Mouse (Mus musculus) left cerebral cortex, postnatal 25 days (tissue): Measurements from ENCODE around the gene Pex26. TPM values are rescaled to one million over a fixed set of nuclear protein-coding genes. Genes with fewer than 3 reads are reported as not detected.

Source experiments
- DNase-seq, 2 experiments: peaks; one replicate each; pipeline ENCODE4 v3.0.0; 2022; ENCODE audit warnings: low spot score in 2 of 2, mixed read lengths in 1 of 2
- intact Hi-C: fragments of 180-260 bp; cut with DNase I; formaldehyde crosslinking; loops from one replicate; pipeline ENCODE4 v1.15.1; 2025
- total RNA-seq, 2 experiments: library from RNA; stranded (reverse); gene quantifications; 2 replicates each; pipeline ENCODE4 v1.2.3; 2021

The Pex26 gene
- total RNA-seq, 2 experiments from 2014 or later = 13.4 to 15.3 TPM

GRCm38 (mm10) chr6:121194956-121195731 is 11.7 kb downstream of the Pex26 start:
- intact Hi-C loops = no loop called here
- DNase-seq = peak in 1 of 2 experiments; percentile 78

GRCm38 (mm10) chr6:121197807-121198365 is 14.4 kb downstream of the Pex26 start:
- no peak for DNase-seq
- intact Hi-C loops = no loop called here

GRCm38 (mm10) chr6:121200458-121200857 is 17.0 kb downstream of the Pex26 start:
- intact Hi-C loops = no loop called here
- DNase-seq = no peak

GRCm38 (mm10) chr6:121202026-121202425 is 18.6 kb downstream of the Pex26 start:
- intact Hi-C loops = no loop called here
- DNase-seq = no peak

- intact Hi-C loops = no loop called here
- no peak for DNase-seq
These were observed 23.0 kb downstream of the Pex26 start for GRCm38 (mm10) chr6:121206481-121206880.

DNA sequence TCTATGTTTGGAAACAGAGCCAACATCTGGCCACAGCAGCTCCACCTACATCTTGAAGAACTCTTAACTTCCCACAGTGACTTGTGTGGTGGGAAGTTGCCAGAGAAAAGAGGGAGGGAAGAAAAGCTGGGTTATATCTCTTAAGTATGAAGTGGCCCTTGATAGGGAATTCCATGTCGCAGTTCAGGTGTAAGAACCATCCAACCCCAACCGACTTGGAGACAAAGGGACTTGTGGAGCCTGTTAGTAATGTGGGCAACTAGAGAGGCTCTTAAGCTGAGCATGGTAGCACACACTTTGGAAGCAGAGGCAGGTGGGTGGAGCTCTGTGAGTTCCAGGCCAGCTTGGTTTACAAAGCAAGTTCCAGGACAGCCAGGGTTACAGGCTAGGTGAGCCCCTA is 26.1 kb downstream of the Pex26 start:
- intact Hi-C loops = no loop called here
- no peak for DNase-seq

GRCm38 (mm10) chr6:121210149-121210925 is 26.9 kb downstream of the Pex26 start, which contains the start of gene Tuba8:
Tuba8 (plus strand) TSS chr6:121210696.
- peak; percentile 50 to 78 for DNase-seq
- intact Hi-C loops = no loop called here

- DNase-seq = no peak
- intact Hi-C loops = no loop called here
These were observed 27.4 kb downstream of the Pex26 start for GRCm38 (mm10) chr6:121210926-121211289.

DNA sequence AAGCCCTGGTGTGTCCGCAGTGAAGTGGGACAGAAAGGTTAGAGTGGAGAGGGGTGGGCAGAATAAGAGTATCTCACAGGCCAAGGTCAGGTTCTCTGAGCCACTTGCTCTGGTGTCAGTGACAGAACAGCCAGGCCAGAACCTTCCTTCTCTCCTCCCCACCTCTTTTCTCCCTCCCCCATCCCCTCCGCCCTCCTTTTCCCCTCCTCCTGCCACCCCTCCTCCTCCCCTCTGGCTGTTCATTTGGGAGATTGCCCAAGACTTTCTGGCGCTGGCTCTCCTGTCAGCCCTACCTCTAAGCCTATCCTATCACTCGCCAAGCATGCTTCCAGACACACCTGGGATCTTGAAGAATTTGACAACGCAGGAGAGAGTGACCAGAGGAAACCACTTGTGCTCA is 28.3 kb downstream of the Pex26 start:
- DNase-seq = no peak
- intact Hi-C loops = no loop called here

DNA sequence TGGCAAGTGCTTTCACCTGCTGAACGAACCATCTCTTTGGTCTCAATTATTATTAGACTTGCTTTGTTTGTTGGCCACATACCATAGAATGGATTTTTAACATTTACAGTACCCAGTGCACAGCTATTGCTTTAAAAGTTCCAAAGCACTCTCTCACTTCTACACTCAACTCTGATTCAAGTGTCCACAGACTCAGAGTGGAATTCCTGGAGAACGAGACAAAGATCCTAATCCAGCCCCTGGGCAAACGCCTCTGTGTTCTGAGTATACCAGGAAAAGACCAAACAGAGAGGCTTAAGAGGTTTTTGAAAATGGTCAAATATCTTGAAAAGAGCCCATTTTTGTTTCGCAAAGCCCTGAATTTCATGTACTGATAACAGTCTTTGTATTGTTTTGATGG is 29.5 kb downstream of the Pex26 start:
- intact Hi-C loops = no loop called here
- no peak for DNase-seq

DNA sequence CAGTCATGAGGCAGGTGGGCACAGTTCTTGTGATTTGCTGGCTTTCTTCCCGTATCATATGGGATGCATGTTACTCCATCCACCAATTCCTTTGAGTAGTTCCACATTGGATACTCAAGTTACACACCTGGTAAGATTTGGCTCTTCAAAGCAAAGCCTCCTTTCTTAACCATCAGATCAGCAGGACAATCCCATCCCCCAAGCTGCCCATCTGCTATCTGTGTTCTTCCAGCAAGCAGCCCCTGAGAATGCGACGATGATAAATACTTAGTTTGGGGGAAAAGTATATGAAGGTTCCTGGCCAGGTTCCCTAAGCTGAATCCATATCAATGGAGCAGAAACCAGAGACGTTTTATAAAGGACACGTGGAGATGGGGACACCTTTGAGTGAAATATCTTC is 30.8 kb downstream of the Pex26 start:
- intact Hi-C loops = no loop called here
- DNase-seq = no peak

DNA sequence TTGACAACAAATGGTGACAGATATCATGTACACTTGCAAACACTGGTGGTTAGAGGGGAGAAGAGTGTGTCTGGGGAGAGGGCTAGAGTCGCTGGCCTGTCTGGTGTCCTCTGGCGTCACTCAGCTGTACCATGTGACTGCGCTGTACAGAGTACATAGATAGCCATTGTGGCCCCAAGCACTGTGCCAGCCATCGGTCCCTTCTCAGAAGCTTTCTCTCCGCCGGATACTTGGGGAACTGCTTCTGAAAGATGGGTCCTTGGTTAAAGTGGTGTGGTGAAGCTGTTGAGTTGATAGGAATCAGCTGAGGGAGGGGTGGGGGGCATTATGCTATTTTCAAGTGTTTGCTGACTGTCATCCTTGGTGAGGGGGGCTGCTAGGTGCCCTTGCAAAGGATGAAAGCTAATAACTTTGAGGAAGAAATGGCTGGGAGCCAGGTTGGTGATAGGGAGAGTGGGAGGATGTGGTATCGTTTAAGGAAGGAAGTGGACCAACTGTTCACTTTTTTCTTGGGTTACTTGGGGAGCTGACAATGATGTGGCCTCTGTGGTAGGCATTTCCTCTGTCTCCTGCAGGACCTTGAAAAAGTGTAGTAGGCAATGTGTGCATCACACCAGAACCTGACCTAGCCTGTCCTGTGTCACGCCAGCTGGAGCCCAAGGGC is 31.3 kb downstream of the Pex26 start:
- peak in 1 of 2 experiments; percentile 13 for DNase-seq
- intact Hi-C loops = no loop called here

- intact Hi-C loops = no loop called here
These were observed 31.9 kb downstream of the Pex26 start for GRCm38 (mm10) chr6:121215336-121215735.

GRCm38 (mm10) chr6:121215896-121216295 is 32.4 kb downstream of the Pex26 start:
- intact Hi-C loops = no loop called here
- DNase-seq = peak in 1 of 2 experiments; percentile 62

More at GRCm38 (mm10) chr6:121215336-121215735, 31.9 kb downstream of the Pex26 start:
- peak in 1 of 2 experiments; percentile 14 for DNase-seq

DNA sequence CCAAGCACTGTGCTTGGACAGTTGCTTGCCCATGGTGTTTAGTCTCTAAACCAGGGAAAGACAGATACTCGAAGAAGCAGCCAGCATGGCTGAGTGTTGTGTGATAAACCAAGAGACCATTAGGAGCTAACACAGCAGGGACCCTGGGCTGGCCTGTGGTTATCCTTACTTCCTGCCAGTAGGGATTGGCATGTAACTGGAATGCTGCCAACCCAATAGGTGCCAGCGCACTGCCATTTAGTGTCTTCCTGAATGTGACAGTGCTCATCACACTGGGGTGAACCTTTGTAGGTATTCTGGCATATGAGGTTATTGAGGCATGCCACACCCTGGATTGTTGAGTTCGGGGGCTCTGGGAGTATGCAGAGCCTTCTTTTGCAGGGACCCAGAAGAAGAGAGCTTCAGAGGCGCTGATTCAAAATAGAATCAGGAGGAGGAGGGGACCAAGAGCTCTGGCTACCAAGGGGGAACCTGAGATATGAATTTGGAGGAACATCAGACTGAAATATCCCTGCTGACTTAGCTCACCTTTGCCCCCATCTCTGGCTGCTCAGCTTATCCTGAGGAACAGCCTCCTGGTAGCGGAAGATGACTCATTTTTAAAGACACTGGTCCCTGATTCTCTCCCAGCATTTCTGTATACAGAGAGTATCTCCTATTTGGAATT is 33.3 kb downstream of the Pex26 start:
- intact Hi-C loops = no loop called here
- peak in 1 of 2 experiments; percentile 23 for DNase-seq

- intact Hi-C loops = no loop called here
These were observed 34.5 kb downstream of the Pex26 start for GRCm38 (mm10) chr6:121218002-121218401.

GRCm38 (mm10) chr6:121219406-121219805 is 35.9 kb downstream of the Pex26 start:
- intact Hi-C loops = no loop called here
- DNase-seq = no peak

More at GRCm38 (mm10) chr6:121218002-121218401, 34.5 kb downstream of the Pex26 start:
- DNase-seq = no peak

- no peak for DNase-seq
- intact Hi-C loops = no loop called here
These were observed 36.7 kb downstream of the Pex26 start for GRCm38 (mm10) chr6:121220181-121220580.

- intact Hi-C loops = no loop called here
- no peak for DNase-seq
These were observed 38.6 kb downstream of the Pex26 start for GRCm38 (mm10) chr6:121221876-121222597.
